Mouse (Mus musculus): ENCODE results near the gene Tnnc1. TPM values are rescaled to one million over a fixed set of nuclear protein-coding genes. Genes with fewer than 3 reads are reported as not detected.

Gene Tnnc1
- total and polyA plus RNA-seq, 2 experiments from 2014 or later = 2.4 to 3.0 TPM

- Histone ChIP-seq H3K27me3 (ENCODE audit: insufficient read depth, low read length) (no peaks in the 10 kb centered on the region), H3K36me3 (ENCODE audit: insufficient read depth) (no peaks in the 10 kb centered on the region), H3K4me3 (ENCODE audit: low read depth, low read length) (no peak overlapping the region), H3K27ac (ENCODE audit: low read depth, low read length) (no peak overlapping the region), H3K9me3 (ENCODE audit: low read length) (no peaks in the 10 kb centered on the region), H3K9ac (no peak overlapping the region), H3K4me2 (ENCODE audit: low read depth) (no peak overlapping the region), H3K4me1 (ENCODE audit: insufficient read depth) (0 out of 2 replicates have a peak, but pooled peaks cover 5% of the 10 kb centered on the region)
- 90% methylated on average over 6 of the region's 6 CpGs for WGBS
- no peak for TF ChIP-seq CTCF (IDR thresholded peaks at IDR 0.05; ENCODE audit: low read depth)
- ATAC-seq (no peak), DNase-seq (no peak)
These were observed 3.7 kb downstream of the Tnnc1 start for GRCm38 (mm10) chr14:31211854-31212253.

- Histone ChIP-seq H3K4me3 (ENCODE audit: low read depth, low read length) (no peak overlapping the region), H3K36me3 (ENCODE audit: insufficient read depth) (no peaks in the 10 kb centered on the region), H3K9ac (no peak overlapping the region), H3K27ac (ENCODE audit: low read depth, low read length) (no peak overlapping the region), H3K9me3 (ENCODE audit: low read length) (no peaks in the 10 kb centered on the region), H3K27me3 (ENCODE audit: insufficient read depth, low read length) (no peaks in the 10 kb centered on the region), H3K4me2 (ENCODE audit: low read depth) (no peak overlapping the region), H3K4me1 (ENCODE audit: insufficient read depth) (0 out of 2 replicates have a peak, but pooled peaks cover under 1% of the 10 kb centered on the region)
- WGBS = 90% methylated on average over 3 of the region's 3 CpGs
- TF ChIP-seq CTCF (IDR thresholded peaks at IDR 0.05; ENCODE audit: low read depth) = no peak
- DNase-seq (no peak), ATAC-seq (no peak)
These were observed 4.4 kb downstream of the Tnnc1 start for GRCm38 (mm10) chr14:31212499-31212898.

- no peaks in the 10 kb centered on the region for H3K9me3 ChIP-seq (ENCODE audit: low read length)
- WGBS = 65% methylated on average over 8 of the region's 8 CpGs
- H3K4me3 ChIP-seq (ENCODE audit: low read depth, low read length) = no peak overlapping the region
- no peak for TF ChIP-seq CTCF (IDR thresholded peaks at IDR 0.05; ENCODE audit: low read depth)
- no peaks in the 10 kb centered on the region for H3K4me1 ChIP-seq (ENCODE audit: insufficient read depth)
- H3K9ac ChIP-seq = no peak overlapping the region
- no peaks in the 10 kb centered on the region for H3K27me3 ChIP-seq (ENCODE audit: insufficient read depth, low read length)
- ATAC-seq (no peak), DNase-seq (no peak)
- H3K36me3 ChIP-seq (ENCODE audit: insufficient read depth) = no peaks in the 10 kb centered on the region
- H3K4me2 ChIP-seq (ENCODE audit: low read depth) = no peak overlapping the region
- no peak overlapping the region for H3K27ac ChIP-seq (ENCODE audit: low read depth, low read length)
These were observed 5.8 kb downstream of the Tnnc1 start for GRCm38 (mm10) chr14:31213868-31214267.

- H3K36me3 ChIP-seq (ENCODE audit: insufficient read depth) = no peaks in the 10 kb centered on the region
- no peak overlapping the region for H3K4me2 ChIP-seq (ENCODE audit: low read depth)
- no peak overlapping the region for H3K4me3 ChIP-seq (ENCODE audit: low read depth, low read length)
- DNase-seq = no peak
- H3K27ac ChIP-seq (ENCODE audit: low read depth, low read length) = no peak overlapping the region
- WGBS = 84% methylated on average over 3 of the region's 3 CpGs
- no peaks in the 10 kb centered on the region for H3K9me3 ChIP-seq (ENCODE audit: low read length)
- no peaks in the 10 kb centered on the region for H3K27me3 ChIP-seq (ENCODE audit: insufficient read depth, low read length)
- TF ChIP-seq CTCF (IDR thresholded peaks at IDR 0.05; ENCODE audit: low read depth) = no peak
- H3K9ac ChIP-seq = no peak overlapping the region
- H3K4me1 ChIP-seq (ENCODE audit: insufficient read depth) = no peaks in the 10 kb centered on the region
- ATAC-seq = no peak
These were observed 6.6 kb downstream of the Tnnc1 start for GRCm38 (mm10) chr14:31214684-31215083.

GRCm38 (mm10) chr14:31215157-31216002 is 7.3 kb downstream of the Tnnc1 start:
- no peak overlapping the region for H3K4me3 ChIP-seq (ENCODE audit: low read depth, low read length)
- ATAC-seq = peak; percentile 84
- H3K9ac ChIP-seq = no peak overlapping the region
- TF ChIP-seq CTCF (IDR thresholded peaks at IDR 0.05; ENCODE audit: low read depth) = peak; percentile 94
- peak; percentile 73 for DNase-seq
- H3K27ac ChIP-seq (ENCODE audit: low read depth, low read length) = no peak overlapping the region
- H3K27me3 ChIP-seq (ENCODE audit: insufficient read depth, low read length) = no peaks in the 10 kb centered on the region
- H3K4me1 ChIP-seq (ENCODE audit: insufficient read depth) = no peaks in the 10 kb centered on the region
- 33% methylated on average over 15 of the region's 15 CpGs for WGBS
- H3K36me3 ChIP-seq (ENCODE audit: insufficient read depth) = no peaks in the 10 kb centered on the region
- H3K4me2 ChIP-seq (ENCODE audit: low read depth) = no peak overlapping the region
- H3K9me3 ChIP-seq (ENCODE audit: low read length) = no peaks in the 10 kb centered on the region

- no peak within 1 kb of the TSS for H3K4me2 ChIP-seq (ENCODE audit: low read depth)
- no peaks in the 10 kb centered on the region for H3K4me1 ChIP-seq (ENCODE audit: insufficient read depth)
- WGBS = 63% methylated on average over 2 of the region's 2 CpGs
- ATAC-seq (no peak), DNase-seq (no peak)
- H3K9ac ChIP-seq = no peak within 1 kb of the TSS
- no peak for TF ChIP-seq CTCF (IDR thresholded peaks at IDR 0.05; ENCODE audit: low read depth)
- H3K9me3 ChIP-seq (ENCODE audit: low read length) = no peaks in the 10 kb centered on the region
- no peaks in the 10 kb centered on the region for H3K27me3 ChIP-seq (ENCODE audit: insufficient read depth, low read length)
- no peak within 1 kb of the TSS for H3K4me3 ChIP-seq (ENCODE audit: low read depth, low read length)
- H3K36me3 ChIP-seq (ENCODE audit: insufficient read depth) = no peaks in the 10 kb centered on the region
- H3K27ac ChIP-seq (ENCODE audit: low read depth, low read length) = no peak within 1 kb of the TSS
These were observed 8.7 kb downstream of the Tnnc1 start, which contains the start of gene Nisch for GRCm38 (mm10) chr14:31216846-31217245. TSS of gene Nisch (minus strand) at chr14:31216946.

GRCm38 (mm10) chr14:31217666-31218065 is 9.6 kb downstream of the Tnnc1 start, which contains the start of gene Sema3g:
TSS of gene Sema3g (plus strand) at chr14:31217860.
- H3K9me3 ChIP-seq (ENCODE audit: low read length) = no peaks in the 10 kb centered on the region
- H3K9ac ChIP-seq = no peak within 1 kb of the TSS
- no peaks in the 10 kb centered on the region for H3K27me3 ChIP-seq (ENCODE audit: insufficient read depth, low read length)
- H3K27ac ChIP-seq (ENCODE audit: low read depth, low read length) = no peak within 1 kb of the TSS
- 18% methylated on average over 11 of the region's 11 CpGs for WGBS
- no peak within 1 kb of the TSS for H3K4me3 ChIP-seq (ENCODE audit: low read depth, low read length)
- TF ChIP-seq CTCF (IDR thresholded peaks at IDR 0.05; ENCODE audit: low read depth) = peak; percentile 62
- ATAC-seq (peak; percentile 58), DNase-seq (no peak)
- no peaks in the 10 kb centered on the region for H3K4me1 ChIP-seq (ENCODE audit: insufficient read depth)
- no peaks in the 10 kb centered on the region for H3K36me3 ChIP-seq (ENCODE audit: insufficient read depth)
- no peak within 1 kb of the TSS for H3K4me2 ChIP-seq (ENCODE audit: low read depth)

Data from forebrain, postnatal 0 days (tissue).